Mouse (Mus musculus): ENCODE results near the gene Olfr1178. TPM values are rescaled to one million over a fixed set of nuclear protein-coding genes. Genes with fewer than 3 reads are reported as not detected.

Gene Olfr1178
- polyA plus RNA-seq (2015; fragmentation: Nextera tagmentation; extraction: Ambion mirVana), result not detected in 2 replicates

DNA sequence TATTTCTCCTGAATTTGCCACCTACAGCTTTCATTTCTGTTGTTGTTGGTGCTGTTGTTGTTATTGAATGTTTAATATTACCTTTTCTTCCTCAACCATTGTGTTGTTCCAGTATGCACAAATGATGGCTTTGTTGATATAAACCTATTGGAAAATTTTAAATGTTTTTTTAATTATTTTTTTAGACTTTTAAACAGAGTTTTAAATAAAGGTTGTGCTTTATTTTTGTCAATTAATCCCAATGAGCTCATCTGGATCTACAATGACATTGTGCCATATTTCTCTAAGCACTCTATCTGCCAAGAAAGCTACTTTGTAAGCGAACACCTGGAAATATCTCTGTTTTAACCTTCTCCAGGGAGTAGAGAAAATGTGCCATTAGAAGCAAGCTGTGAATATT is at the start of gene Olfr1178:
TSS of gene Olfr1178 (plus strand) at position 301 of the 400 bp plus-strand sequence.
- Histone ChIP-seq H3K4me2 (no peak within 1 kb of the TSS), H3K4me3 (no peak within 1 kb of the TSS), H3K27me3 (replicated peaks) (no peaks in the 10 kb centered on the region), H3K36me3 (no peaks in the 10 kb centered on the region), H3K9me3 (0 out of 2 replicates have a peak, but pooled peaks cover 2% of the 10 kb centered on the region), H3K4me1 (no peaks in the 10 kb centered on the region), H3K9ac (no peak within 1 kb of the TSS), H3K27ac (replicated peaks) (no peak within 1 kb of the TSS)
- no peak for ATAC-seq (ENCODE audit: extremely low read depth, insufficient number of reproducible peaks, low FRiP score, low TSS enrichment)
- 70% methylated on average over 1 of the region's 1 CpGs for WGBS

DNA sequence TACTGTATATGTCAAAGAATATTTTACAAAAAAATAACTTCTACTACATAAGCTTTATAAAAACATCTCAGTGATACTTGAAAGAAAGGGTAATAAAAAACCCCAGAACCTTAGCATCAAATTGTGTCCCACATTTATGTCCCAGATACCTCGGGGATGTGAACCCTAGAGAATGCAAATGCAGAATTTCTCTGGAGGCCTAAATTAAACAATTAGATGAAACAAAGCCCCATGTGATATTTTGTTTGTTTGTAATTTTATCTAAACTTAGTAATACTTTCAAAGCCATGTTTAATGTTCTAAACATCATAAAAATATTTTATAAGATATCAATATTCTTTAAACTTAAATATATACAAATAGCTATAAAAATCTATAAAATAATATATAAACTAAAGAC is 40.5 kb upstream of the Olfr1178 start, which contains the start of gene Olfr1177-ps:
TSS of gene Olfr1177-ps (minus strand) at position 101 of the 400 bp plus-strand sequence.
- Histone ChIP-seq H3K27ac (replicated peaks) (no peak within 1 kb of the TSS), H3K4me3 (no peak within 1 kb of the TSS), H3K4me2 (no peak within 1 kb of the TSS), H3K4me1 (no peaks in the 10 kb centered on the region), H3K36me3 (no peaks in the 10 kb centered on the region), H3K9me3 (no peaks in the 10 kb centered on the region), H3K9ac (no peak within 1 kb of the TSS), H3K27me3 (replicated peaks) (no peaks in the 10 kb centered on the region)
- 67% methylated on average over 1 of the region's 1 CpGs for WGBS
- ATAC-seq (ENCODE audit: extremely low read depth, insufficient number of reproducible peaks, low FRiP score, low TSS enrichment), result no peak

DNA sequence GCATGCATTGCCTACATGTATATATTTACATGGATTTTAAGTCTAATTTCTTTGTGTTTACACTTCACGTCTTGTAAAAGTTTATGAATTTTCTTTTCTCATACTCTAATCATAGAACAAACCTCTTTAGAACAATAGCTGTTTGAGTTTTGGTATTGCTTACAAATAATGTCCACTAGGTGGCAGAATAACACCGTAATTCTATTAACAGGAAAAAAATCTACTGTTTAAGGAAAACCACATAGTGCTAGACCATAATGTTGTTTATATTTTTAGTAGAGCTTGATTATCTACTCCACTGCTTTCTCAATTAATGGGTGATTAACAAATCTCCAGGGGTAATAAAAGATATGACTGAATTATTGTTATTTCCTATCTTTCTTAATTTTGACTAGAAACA is 30.6 kb upstream of the Olfr1178 start:
- Histone ChIP-seq H3K36me3 (no peaks in the 10 kb centered on the region), H3K4me3 (no peak overlapping the region), H3K27ac (replicated peaks) (no peak overlapping the region), H3K27me3 (replicated peaks) (no peaks in the 10 kb centered on the region), H3K4me1 (no peaks in the 10 kb centered on the region), H3K9ac (no peak overlapping the region), H3K9me3 (no peaks in the 10 kb centered on the region), H3K4me2 (no peak overlapping the region)
- WGBS, result 3% methylated on average over 2 of the region's 2 CpGs
- no peak for ATAC-seq (ENCODE audit: extremely low read depth, insufficient number of reproducible peaks, low FRiP score, low TSS enrichment)

- Histone ChIP-seq H3K27ac (replicated peaks) (no peak within 1 kb of the TSS), H3K27me3 (replicated peaks) (no peaks in the 10 kb centered on the region), H3K36me3 (no peaks in the 10 kb centered on the region), H3K9me3 (no peaks in the 10 kb centered on the region), H3K9ac (no peak within 1 kb of the TSS), H3K4me1 (no peaks in the 10 kb centered on the region), H3K4me3 (no peak within 1 kb of the TSS), H3K4me2 (no peak within 1 kb of the TSS)
- no peak for ATAC-seq (ENCODE audit: extremely low read depth, insufficient number of reproducible peaks, low FRiP score, low TSS enrichment)
- WGBS, result 74% methylated on average over 3 of the region's 3 CpGs
Observed at GRCm38 (mm10) chr2:88406353-88406752, 19.5 kb downstream of the Olfr1178 start, which contains the start of gene Olfr1179. TSS of gene Olfr1179 (minus strand) at chr2:88406453.

DNA sequence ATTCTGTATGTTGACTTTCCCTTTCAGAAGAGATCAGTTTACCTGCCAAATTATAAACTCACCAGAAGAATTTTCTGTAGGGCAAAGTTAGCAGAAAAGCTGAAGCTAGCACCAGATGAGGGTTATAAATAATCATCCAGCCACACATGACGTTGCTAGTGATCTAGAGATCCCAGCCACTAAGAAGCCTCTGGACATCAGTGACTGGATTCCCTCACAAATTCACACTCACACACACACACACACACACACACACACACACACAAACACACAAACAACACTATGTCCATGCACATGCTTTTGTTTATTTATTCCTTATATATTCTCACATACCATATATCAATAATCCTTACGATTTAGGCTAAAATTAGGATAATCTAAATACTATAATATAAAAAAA is 32.2 kb downstream of the Olfr1178 start, which contains the start of gene Olfr1180:
TSS of gene Olfr1180 (minus strand) at position 101 of the 400 bp plus-strand sequence.
- WGBS, result 55% methylated on average over 2 of the region's 2 CpGs
- Histone ChIP-seq H3K27ac (replicated peaks) (no peak within 1 kb of the TSS), H3K4me1 (no peaks in the 10 kb centered on the region), H3K36me3 (no peaks in the 10 kb centered on the region), H3K9me3 (no peaks in the 10 kb centered on the region), H3K27me3 (replicated peaks) (no peaks in the 10 kb centered on the region), H3K4me3 (no peak within 1 kb of the TSS), H3K4me2 (no peak within 1 kb of the TSS), H3K9ac (no peak within 1 kb of the TSS)
- ATAC-seq (ENCODE audit: extremely low read depth, insufficient number of reproducible peaks, low FRiP score, low TSS enrichment), result no peak

- Histone ChIP-seq H3K9ac (no peak within 1 kb of the TSS), H3K36me3 (no peaks in the 10 kb centered on the region), H3K27ac (replicated peaks) (no peak within 1 kb of the TSS), H3K4me3 (no peak within 1 kb of the TSS), H3K27me3 (replicated peaks) (no peaks in the 10 kb centered on the region), H3K4me1 (no peaks in the 10 kb centered on the region), H3K9me3 (no peaks in the 10 kb centered on the region), H3K4me2 (no peak within 1 kb of the TSS)
- 74% methylated on average over 1 of the region's 1 CpGs for WGBS
- ATAC-seq (ENCODE audit: extremely low read depth, insufficient number of reproducible peaks, low FRiP score, low TSS enrichment), result no peak
Observed at GRCm38 (mm10) chr2:88426071-88426470, 39.2 kb downstream of the Olfr1178 start, which contains the start of gene Olfr1181. TSS of gene Olfr1181 (minus strand) at chr2:88426171.

- H3K9me3 ChIP-seq, result no peaks in the 10 kb centered on the region
- H3K4me2 ChIP-seq, result no peak within 1 kb of the TSS
- no peak within 1 kb of the TSS for H3K27ac ChIP-seq (replicated peaks)
- no peaks in the 10 kb centered on the region for H3K4me1 ChIP-seq
- no peaks in the 10 kb centered on the region for H3K27me3 ChIP-seq (replicated peaks)
- no peaks in the 10 kb centered on the region for H3K36me3 ChIP-seq
- WGBS, result 78% methylated on average over 1 of the region's 1 CpGs
- H3K9ac ChIP-seq, result no peak within 1 kb of the TSS
- H3K4me3 ChIP-seq, result no peak within 1 kb of the TSS
- ATAC-seq (ENCODE audit: extremely low read depth, insufficient number of reproducible peaks, low FRiP score, low TSS enrichment), result no peak
Observed at GRCm38 (mm10) chr2:88449031-88449430, 62.2 kb downstream of the Olfr1178 start, which contains the start of gene Gm13757. TSS of gene Gm13757 (minus strand) at chr2:88449131.

Other genes with a start within 250 kb of the Olfr1178 start
- not detected in 2 replicates for gene Olfr1167, start 231.9 kb upstream of the Olfr1178 start, polyA plus RNA-seq (2015; fragmentation: Nextera tagmentation; extraction: Ambion mirVana)
- not detected in 2 replicates for gene Olfr1168, start 205.2 kb upstream of the Olfr1178 start, polyA plus RNA-seq (2015; fragmentation: Nextera tagmentation; extraction: Ambion mirVana)
- not detected in 2 replicates for gene Olfr1170, start 158.7 kb upstream of the Olfr1178 start, polyA plus RNA-seq (2015; fragmentation: Nextera tagmentation; extraction: Ambion mirVana)
- gene Olfr1173, start 107.2 kb upstream of the Olfr1178 start, polyA plus RNA-seq (2015; fragmentation: Nextera tagmentation; extraction: Ambion mirVana), result not detected in 2 replicates
- gene Olfr1174-ps, start 71.9 kb upstream of the Olfr1178 start, polyA plus RNA-seq (2015; fragmentation: Nextera tagmentation; extraction: Ambion mirVana), result not detected in 2 replicates
- gene Olfr1175-ps, start 59.8 kb upstream of the Olfr1178 start, polyA plus RNA-seq (2015; fragmentation: Nextera tagmentation; extraction: Ambion mirVana), result not detected in 2 replicates
- gene Olfr1176, start 50.3 kb upstream of the Olfr1178 start, polyA plus RNA-seq (2015; fragmentation: Nextera tagmentation; extraction: Ambion mirVana), result not detected in 2 replicates
- gene Olfr1177-ps, start 40.6 kb upstream of the Olfr1178 start, polyA plus RNA-seq (2015; fragmentation: Nextera tagmentation; extraction: Ambion mirVana), result not detected in 2 replicates
- not detected in 2 replicates for gene Olfr1179, start 19.4 kb downstream of the Olfr1178 start, polyA plus RNA-seq (2015; fragmentation: Nextera tagmentation; extraction: Ambion mirVana)
- not detected in 2 replicates for gene Olfr1180, start 32.1 kb downstream of the Olfr1178 start, polyA plus RNA-seq (2015; fragmentation: Nextera tagmentation; extraction: Ambion mirVana)
- not detected in 2 replicates for gene Olfr1181, start 39.1 kb downstream of the Olfr1178 start, polyA plus RNA-seq (2015; fragmentation: Nextera tagmentation; extraction: Ambion mirVana)
- gene Gm13757, start 62.1 kb downstream of the Olfr1178 start, polyA plus RNA-seq (2015; fragmentation: Nextera tagmentation; extraction: Ambion mirVana), result not detected in 2 replicates
- gene Olfr1183, start 67.8 kb downstream of the Olfr1178 start, polyA plus RNA-seq (2015; fragmentation: Nextera tagmentation; extraction: Ambion mirVana), result not detected in 2 replicates
- not detected in 2 replicates for gene Olfr1184, start 96.5 kb downstream of the Olfr1178 start, polyA plus RNA-seq (2015; fragmentation: Nextera tagmentation; extraction: Ambion mirVana)
- not detected in 2 replicates for gene Olfr1185-ps1, start 106.3 kb downstream of the Olfr1178 start, polyA plus RNA-seq (2015; fragmentation: Nextera tagmentation; extraction: Ambion mirVana)
- not detected in 2 replicates for gene Olfr1186, start 131.5 kb downstream of the Olfr1178 start, polyA plus RNA-seq (2015; fragmentation: Nextera tagmentation; extraction: Ambion mirVana)
- not detected in 2 replicates for gene Olfr1188, start 169.9 kb downstream of the Olfr1178 start, polyA plus RNA-seq (2015; fragmentation: Nextera tagmentation; extraction: Ambion mirVana)
- not detected in 2 replicates for gene Olfr1189, start 199.4 kb downstream of the Olfr1178 start, polyA plus RNA-seq (2015; fragmentation: Nextera tagmentation; extraction: Ambion mirVana)